Mouse (Mus musculus) hindbrain, embryonic 15.5 days (tissue): ENCODE data around the gene Tvp23a. TPM values are rescaled to one million over a fixed set of nuclear protein-coding genes. Genes with fewer than 3 reads are reported as not detected.

Experiments used
- ATAC-seq: fragments of 200-750 bp; cut with Nextera tagmentation; 2 replicates; pipeline ENCODE4 v1.8.0; 2017; ENCODE audit warnings: low read depth, moderate number of reproducible peaks, moderate TSS enrichment; ENCODE audit not compliant: low FRiP score
- H3K27ac ChIP-seq: fragments of 300-500 bp; sonication (generic); replicated peaks from 2 replicates; pipeline ENCODE4 v1.5.1; 2015; ENCODE audit warnings: mild to moderate bottlenecking, inconsistent platforms
- H3K27me3 ChIP-seq: fragments of 300-500 bp; sonication (generic); 2 replicates; pipeline ENCODE4 v1.6.1; 2015; ENCODE audit warnings: control low read depth, inconsistent platforms
- H3K36me3 ChIP-seq: fragments of 300-500 bp; sonication (generic); 2 replicates; pipeline ENCODE4 v1.6.1; 2015; ENCODE audit warnings: control low read depth, inconsistent platforms
- H3K4me1 ChIP-seq: fragments of 300-500 bp; sonication (generic); replicated peaks from 2 replicates; pipeline ENCODE4 v1.6.1; 2015; ENCODE audit warnings: control low read depth, inconsistent platforms
- H3K4me2 ChIP-seq: fragments of 300-500 bp; sonication (generic); 2 replicates; pipeline ENCODE4 v1.6.1; 2015; ENCODE audit warnings: moderate library complexity, mild to moderate bottlenecking, inconsistent platforms
- H3K4me3 ChIP-seq: fragments of 300-500 bp; sonication (generic); 2 replicates; pipeline ENCODE4 v1.5.1; 2015; ENCODE audit warnings: mild to moderate bottlenecking, inconsistent platforms
- H3K9ac ChIP-seq: fragments of 300-500 bp; sonication (generic); 2 replicates; pipeline ENCODE4 v1.6.1; 2015; ENCODE audit warnings: inconsistent platforms
- H3K9me3 ChIP-seq: fragments of 300-500 bp; sonication (generic); 2 replicates; pipeline ENCODE4 v1.6.1; 2016; ENCODE audit warnings: control low read depth, inconsistent platforms
- WGBS: fragments of 180-500 bp; shearing (Covaris S2); methylation state at CpG from one replicate; pipeline ENCODE4 v1.1.7; 2015; 5-methylcytosine and 5-hydroxymethylcytosine counted together
- polyA plus RNA-seq: library from polyadenylated mRNA; unstranded; fragments of >200 nt; fragmentation: Nextera tagmentation; extraction: Ambion mirVana; gene quantifications from 2 replicates; pipeline ENCODE4 v1.2.1, GENCODE M21; 2015

The Tvp23a gene
- polyA plus RNA-seq, 1 experiment from 2014 or later: 49.7 TPM

DNA sequence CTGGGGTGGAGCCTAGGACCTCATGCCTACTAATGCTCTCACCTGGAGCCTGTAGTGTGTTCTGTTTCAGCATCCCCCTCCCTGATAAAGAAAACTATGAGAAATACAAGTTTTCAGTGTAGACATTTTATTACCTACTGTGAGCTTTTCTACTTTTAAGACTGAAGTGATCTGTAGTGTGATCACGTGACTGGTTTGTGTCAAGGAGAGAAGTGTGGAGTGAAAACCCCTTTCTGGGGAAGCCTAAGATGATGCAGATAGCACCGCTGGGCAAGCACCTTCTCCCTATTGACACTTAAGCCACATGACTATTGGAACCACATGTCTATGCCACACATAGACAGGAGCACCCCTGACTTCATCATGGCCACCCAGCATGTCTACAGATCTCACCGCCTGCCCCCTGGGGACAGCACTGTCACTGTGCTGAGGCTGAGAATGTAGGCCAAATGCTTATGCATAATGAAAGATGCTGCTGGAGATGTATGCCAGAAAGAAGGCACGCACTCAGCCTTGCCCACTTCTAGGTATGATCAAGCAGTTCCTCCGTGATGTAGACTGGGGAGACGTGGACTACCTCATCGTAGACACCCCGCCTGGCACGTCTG, 26.6 kb downstream of the Tvp23a start:
- H3K4me3 ChIP-seq: no peak overlapping the region
- peaks cover 79% of the 10 kb centered on the region for H3K36me3 ChIP-seq
- no peak overlapping the region for H3K9ac ChIP-seq
- H3K4me2 ChIP-seq: no peak overlapping the region
- ATAC-seq: no peak
- H3K27ac ChIP-seq: no peak overlapping the region
- H3K9me3 ChIP-seq: no peaks in the 10 kb centered on the region
- H3K4me1 ChIP-seq: no peaks in the 10 kb centered on the region
- no peaks in the 10 kb centered on the region for H3K27me3 ChIP-seq
- WGBS: 94% methylated on average over 9 of the region's 9 CpGs

DNA sequence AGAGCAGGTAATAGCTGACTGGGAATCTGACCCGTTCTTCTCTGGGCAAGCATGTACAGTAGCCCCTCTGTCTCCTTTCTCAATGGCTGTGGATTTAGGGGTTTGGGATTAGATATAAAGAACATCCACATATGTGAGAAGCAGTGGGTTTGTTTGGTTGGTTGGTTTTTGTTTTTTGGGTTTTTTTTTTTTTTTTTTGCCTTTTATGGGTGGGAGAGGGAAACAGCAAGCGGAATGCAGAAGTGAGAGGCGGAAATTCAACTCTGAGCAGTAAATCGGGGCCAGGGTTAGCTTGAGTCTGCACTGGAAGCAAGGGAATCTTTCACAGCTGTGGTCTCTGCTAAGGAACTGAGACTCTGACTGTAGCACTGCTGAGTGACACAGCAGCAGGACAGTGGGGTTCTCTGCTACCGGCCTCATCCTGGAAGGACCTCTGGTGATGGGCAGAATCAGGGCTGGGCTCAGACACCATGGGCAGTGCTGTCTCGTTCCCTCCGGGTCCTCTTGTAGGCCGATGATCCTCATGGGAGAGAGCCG, 29.4 kb downstream of the Tvp23a start:
- no peak overlapping the region for H3K4me2 ChIP-seq
- ATAC-seq: no peak
- H3K4me1 ChIP-seq: peaks cover 2% of the 10 kb centered on the region
- no peak overlapping the region for H3K9ac ChIP-seq
- no peaks in the 10 kb centered on the region for H3K9me3 ChIP-seq
- WGBS: 95% methylated on average over 9 of the region's 9 CpGs
- H3K36me3 ChIP-seq: peaks cover 67% of the 10 kb centered on the region
- no peaks in the 10 kb centered on the region for H3K27me3 ChIP-seq
- no peak overlapping the region for H3K27ac ChIP-seq
- no peak overlapping the region for H3K4me3 ChIP-seq

DNA sequence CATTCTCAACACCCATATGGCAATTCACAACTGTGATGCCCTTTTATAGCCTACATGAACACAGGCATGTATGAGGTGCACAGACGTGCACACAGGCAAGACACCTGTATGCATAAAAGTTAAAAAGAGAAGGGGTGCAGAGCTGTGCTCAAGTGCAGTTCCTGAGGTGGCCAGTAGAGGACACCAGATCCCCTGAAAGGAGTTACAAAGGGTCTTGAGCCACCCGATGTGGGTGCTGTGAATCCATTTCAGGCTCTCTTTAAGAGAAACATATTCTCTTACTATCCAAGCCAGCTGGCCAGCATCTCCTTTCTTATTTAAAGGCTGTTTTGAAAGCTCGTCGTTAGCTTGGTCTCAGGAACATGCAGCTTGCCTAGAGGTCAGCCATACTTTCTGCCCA, 30.3 kb downstream of the Tvp23a start:
- H3K4me3 ChIP-seq: no peak overlapping the region
- H3K9ac ChIP-seq: no peak overlapping the region
- H3K27me3 ChIP-seq: no peaks in the 10 kb centered on the region
- H3K9me3 ChIP-seq: no peaks in the 10 kb centered on the region
- H3K4me2 ChIP-seq: no peak overlapping the region
- H3K27ac ChIP-seq: no peak overlapping the region
- peaks cover 9% of the 10 kb centered on the region for H3K4me1 ChIP-seq
- no peak for ATAC-seq
- WGBS: 96% methylated on average over 4 of the region's 4 CpGs
- peaks cover 59% of the 10 kb centered on the region for H3K36me3 ChIP-seq

DNA sequence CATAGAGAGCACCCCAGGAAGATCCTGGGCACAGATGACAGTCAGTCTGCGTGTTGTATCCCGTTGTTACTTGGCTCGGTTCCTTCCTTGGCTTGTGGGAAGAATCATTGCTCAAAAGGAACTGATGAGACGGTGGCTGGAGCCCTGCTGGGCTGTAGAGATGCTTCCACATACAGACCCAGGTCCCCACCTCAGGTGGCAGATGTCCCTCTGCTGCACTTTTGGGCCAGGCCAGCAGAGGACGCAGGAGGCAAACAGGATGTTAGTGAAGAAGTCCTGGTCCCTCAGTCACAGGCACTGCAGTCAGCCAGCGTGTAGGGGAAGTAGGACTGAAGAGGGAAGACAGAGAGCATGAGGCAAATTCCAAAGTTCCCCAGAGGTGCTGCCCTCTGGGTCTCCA, 31.2 kb downstream of the Tvp23a start:
- H3K4me3 ChIP-seq: no peak overlapping the region
- H3K9me3 ChIP-seq: no peaks in the 10 kb centered on the region
- no peaks in the 10 kb centered on the region for H3K27me3 ChIP-seq
- peaks cover 13% of the 10 kb centered on the region for H3K4me1 ChIP-seq
- WGBS: 65% methylated on average over 6 of the region's 6 CpGs
- no peak overlapping the region for H3K27ac ChIP-seq
- no peak overlapping the region for H3K9ac ChIP-seq
- no peak for ATAC-seq
- H3K36me3 ChIP-seq: peaks cover 50% of the 10 kb centered on the region
- H3K4me2 ChIP-seq: no peak overlapping the region

DNA sequence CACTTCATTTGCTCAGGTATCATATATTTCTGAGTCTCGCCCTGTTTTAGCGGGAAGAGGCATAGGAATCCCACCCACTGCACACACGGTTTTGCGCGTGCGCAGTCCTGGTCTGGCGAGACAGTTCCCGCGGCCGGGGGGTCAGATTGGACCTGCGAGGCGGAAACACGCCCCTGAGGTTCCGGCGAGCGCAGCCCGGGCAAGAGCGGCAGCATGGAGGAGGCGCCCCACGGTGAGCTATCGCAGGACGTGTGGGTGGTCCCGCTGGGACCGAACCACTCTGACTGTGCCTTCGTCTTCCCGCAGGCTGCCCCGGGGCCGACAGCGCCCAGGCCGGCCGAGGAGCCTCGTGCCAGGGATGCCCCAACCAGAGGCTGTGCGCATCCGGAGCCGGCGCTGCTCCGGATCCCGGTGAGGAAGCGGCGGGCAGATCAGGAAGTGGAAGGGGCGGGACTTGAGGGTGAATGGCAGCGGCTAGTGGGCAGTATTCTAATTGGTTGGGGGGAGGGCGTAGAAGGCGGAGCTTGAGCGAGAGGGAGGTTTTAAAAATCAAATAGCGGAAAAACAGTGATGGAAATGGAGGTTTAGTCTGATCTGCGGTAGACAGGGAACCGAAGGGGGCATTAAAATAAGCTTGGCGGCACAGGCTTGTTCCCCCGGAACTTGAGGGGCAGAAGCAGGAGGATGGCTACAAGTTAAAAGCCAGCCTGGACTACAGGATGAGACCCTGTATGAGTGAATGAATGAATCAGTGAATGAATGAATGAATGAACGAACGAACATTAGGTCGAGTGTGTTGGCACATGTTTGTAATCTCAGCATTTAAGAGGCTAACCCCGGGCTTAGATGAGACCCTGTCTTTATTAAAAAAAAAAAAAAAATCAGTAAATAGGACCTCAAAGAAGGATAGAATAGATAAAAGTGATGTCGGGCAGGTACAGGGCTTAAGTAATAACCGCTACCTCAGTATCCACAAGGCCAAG, 35.1 kb downstream of the Tvp23a start, which contains the start of gene Nubp1:
TSS of gene Nubp1 (plus strand) at position 185 of the 983 bp plus-strand sequence.
- peak; percentile 98 for ATAC-seq
- Histone ChIP-seq H3K4me1 (peaks cover 15% of the 10 kb centered on the region), H3K4me2 (peak within 1 kb of the TSS; percentile 86), H3K9ac (peak within 1 kb of the TSS; percentile 85), H3K9me3 (no peaks in the 10 kb centered on the region), H3K27ac (peak within 1 kb of the TSS; percentile 98), H3K36me3 (peaks cover 23% of the 10 kb centered on the region), H3K4me3 (peak within 1 kb of the TSS; percentile 95), H3K27me3 (no peaks in the 10 kb centered on the region)
- 3% methylated on average over 55 of the region's 56 CpGs for WGBS

DNA sequence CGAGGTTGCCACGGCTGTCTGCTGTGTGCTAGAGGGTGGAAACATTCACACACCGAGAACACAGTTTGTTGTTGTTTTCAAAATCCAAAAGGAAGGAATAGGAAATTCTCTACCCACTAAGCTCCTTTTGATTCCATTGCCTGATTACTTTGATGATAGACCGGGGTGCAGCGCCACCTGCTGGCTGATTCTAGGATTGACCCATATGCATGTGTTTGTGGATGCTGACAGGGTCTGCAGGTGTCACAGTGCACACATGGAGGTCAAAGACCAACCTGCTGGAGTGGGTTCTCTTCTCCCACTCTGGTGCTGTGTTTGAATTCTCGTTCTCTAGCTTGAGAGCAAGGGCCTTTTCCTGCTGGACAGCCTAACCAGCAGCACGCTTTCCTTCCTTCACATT, 48.0 kb downstream of the Tvp23a start:
- ATAC-seq: peak; percentile 34; the same call in 1 of the 2 replicates
- Histone ChIP-seq H3K36me3 (no peaks in the 10 kb centered on the region), H3K9me3 (no peaks in the 10 kb centered on the region), H3K4me2 (no peak overlapping the region), H3K27me3 (0 out of 2 replicates have a peak, but pooled peaks cover 3% of the 10 kb centered on the region), H3K27ac (no peak overlapping the region), H3K4me1 (peaks cover 8% of the 10 kb centered on the region), H3K4me3 (no peak overlapping the region), H3K9ac (no peak overlapping the region)
- WGBS: 33% methylated on average over 7 of the region's 7 CpGs

DNA sequence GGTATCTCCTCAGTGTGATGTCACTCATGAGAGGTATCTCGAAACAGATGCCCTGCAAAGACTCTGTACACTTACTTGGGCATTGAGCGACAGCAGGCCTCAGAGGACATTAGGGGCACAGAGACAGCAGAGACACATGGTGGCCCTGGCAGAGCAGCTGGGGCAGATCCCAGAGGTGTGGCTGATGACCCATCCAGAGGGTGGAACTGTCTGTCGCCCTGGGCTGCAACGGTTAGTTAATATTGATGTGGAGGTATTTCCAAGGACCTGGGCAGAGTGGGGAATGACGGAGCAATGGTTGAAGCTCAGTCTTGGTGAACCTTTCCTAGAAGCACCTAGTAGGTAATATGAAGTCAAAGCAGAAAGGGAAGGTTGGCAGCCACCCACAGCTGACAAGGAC, 48.4 kb downstream of the Tvp23a start:
- WGBS: 71% methylated on average over 5 of the region's 5 CpGs
- no peak overlapping the region for H3K27ac ChIP-seq
- H3K4me1 ChIP-seq: peaks cover 8% of the 10 kb centered on the region
- no peaks in the 10 kb centered on the region for H3K36me3 ChIP-seq
- peak; percentile 23; the same call in 1 of the 2 replicates for ATAC-seq
- H3K4me2 ChIP-seq: no peak overlapping the region
- H3K9ac ChIP-seq: no peak overlapping the region
- no peak overlapping the region for H3K4me3 ChIP-seq
- no peaks in the 10 kb centered on the region for H3K9me3 ChIP-seq
- H3K27me3 ChIP-seq: 0 out of 2 replicates have a peak, but pooled peaks cover 3% of the 10 kb centered on the region

DNA sequence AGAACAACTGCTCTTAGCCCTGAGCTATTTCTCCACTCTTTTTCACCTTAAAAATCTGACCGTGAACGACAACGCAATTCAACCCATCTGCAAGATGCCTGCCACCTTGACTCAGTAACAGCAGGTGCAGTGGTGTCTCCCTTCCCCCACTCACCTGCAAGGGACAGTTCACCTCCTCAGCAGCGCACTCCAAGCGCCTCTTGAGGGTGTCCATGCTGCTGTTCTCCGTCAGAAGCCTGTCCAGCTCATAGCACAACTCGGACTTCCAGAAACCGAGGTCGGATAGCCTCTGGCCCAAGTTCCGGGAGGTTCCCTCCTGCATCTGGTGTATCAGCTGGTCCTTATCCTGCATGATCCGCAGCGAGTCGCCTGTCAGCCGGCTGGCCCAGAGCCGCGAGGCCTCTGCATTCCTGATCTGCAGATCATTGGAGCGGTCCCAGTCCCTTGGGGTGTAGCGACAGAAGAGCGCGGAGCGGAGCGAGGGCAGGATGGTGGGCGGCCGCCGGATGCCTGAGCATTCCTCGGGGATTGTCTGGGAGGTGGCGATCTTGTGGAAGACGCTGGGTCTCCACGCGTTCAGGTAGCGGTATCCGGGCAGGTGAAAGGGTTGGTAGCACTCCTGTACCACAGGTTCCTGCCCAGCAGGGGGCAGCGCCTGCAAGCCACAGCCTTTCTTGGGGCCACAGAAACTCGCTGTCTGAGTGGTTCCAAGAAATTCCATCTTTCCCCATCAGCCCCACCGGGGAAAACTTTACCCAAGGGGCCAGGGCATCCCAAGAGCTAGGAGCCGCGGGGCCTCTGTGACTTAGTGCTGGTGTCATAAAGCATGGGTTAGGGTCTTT, 52.2 kb downstream of the Tvp23a start, which contains the start of gene Tekt5:
TSS of gene Tekt5 (minus strand) at position 792 of the 842 bp plus-strand sequence.
- peak within 1 kb of the TSS; percentile 57 for H3K9ac ChIP-seq

DNA sequence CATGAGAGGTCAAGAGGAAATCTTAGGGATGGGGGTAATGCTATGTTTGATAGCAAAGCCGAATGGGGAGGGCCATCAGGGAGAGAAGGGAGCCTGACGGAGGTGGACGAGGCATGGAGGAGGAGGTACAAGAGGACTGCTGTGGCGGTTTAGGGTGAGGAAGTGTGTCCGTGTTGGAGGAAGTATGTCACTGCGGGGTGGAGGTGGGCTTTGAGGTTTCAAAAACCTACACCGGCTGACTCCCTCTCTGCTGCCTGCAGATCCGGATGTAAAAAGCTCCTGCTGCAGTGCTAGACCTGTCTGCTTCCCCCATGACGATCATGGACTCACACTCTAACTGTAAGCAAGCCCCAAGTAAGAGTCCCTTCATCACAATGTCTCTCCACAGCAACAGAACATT, 54.6 kb downstream of the Tvp23a start:
- 86% methylated on average over 9 of the region's 9 CpGs for WGBS
- H3K9me3 ChIP-seq: no peaks in the 10 kb centered on the region
- H3K4me2 ChIP-seq: no peak overlapping the region
- no peak for ATAC-seq
- H3K9ac ChIP-seq: no peak overlapping the region
- 0 out of 2 replicates have a peak, but pooled peaks cover 3% of the 10 kb centered on the region for H3K27me3 ChIP-seq
- H3K27ac ChIP-seq: no peak overlapping the region
- H3K36me3 ChIP-seq: no peaks in the 10 kb centered on the region
- H3K4me3 ChIP-seq: no peak overlapping the region
- H3K4me1 ChIP-seq: peaks cover 8% of the 10 kb centered on the region

More for the DNA sequence above, 52.2 kb downstream of the Tvp23a start, which contains the start of gene Tekt5:
- H3K4me1 ChIP-seq: peaks cover 8% of the 10 kb centered on the region
- 8% methylated on average over 37 of the region's 37 CpGs for WGBS
- peak within 1 kb of the TSS; percentile 54 for H3K27ac ChIP-seq
- ATAC-seq: peak; percentile 82
- H3K36me3 ChIP-seq: no peaks in the 10 kb centered on the region
- 0 out of 2 replicates have a peak, but pooled peaks cover 3% of the 10 kb centered on the region for H3K27me3 ChIP-seq
- peak within 1 kb of the TSS; percentile 45 for H3K4me3 ChIP-seq
- H3K9me3 ChIP-seq: no peaks in the 10 kb centered on the region
- H3K4me2 ChIP-seq: peak within 1 kb of the TSS; percentile 70

DNA sequence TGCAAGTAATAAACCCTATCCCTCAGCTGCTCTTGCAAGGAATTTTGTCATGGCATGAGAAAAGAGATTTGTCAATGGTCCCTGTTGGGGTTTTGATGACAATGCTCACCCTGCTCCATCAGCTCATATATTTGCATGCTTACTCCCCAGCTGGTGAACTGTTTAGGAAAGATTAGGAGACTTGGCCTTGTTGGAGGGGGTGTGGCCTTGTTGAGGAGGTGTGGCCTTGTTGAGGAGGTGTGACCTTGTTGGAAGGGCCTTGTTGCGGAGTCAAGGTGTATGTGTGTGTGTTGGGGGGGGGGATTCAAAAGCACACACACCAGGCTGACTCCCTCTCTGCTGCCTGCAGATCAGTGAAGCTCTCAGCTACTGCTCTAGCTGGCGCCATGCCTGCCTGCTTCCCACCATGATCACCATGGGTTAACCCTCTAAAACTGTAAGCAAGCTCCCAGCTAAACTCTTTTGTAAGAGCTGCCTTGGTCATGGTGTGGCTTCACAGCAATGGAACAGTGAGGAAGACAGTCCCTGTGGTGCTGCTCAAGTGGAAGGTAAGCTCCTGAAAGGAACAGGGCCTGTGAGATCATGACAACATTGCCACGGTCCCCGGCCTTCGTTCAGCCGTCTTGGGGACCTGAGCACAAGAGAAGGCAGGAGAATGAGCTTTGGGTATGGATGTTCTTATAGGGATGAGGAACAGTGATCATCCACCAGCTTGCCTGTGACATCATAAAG, 58.4 kb downstream of the Tvp23a start:
- no peak overlapping the region for H3K4me3 ChIP-seq
- no peaks in the 10 kb centered on the region for H3K36me3 ChIP-seq
- H3K27ac ChIP-seq: no peak overlapping the region
- WGBS: 89% methylated on average over 6 of the region's 6 CpGs
- no peaks in the 10 kb centered on the region for H3K9me3 ChIP-seq
- no peak overlapping the region for H3K4me2 ChIP-seq
- no peak overlapping the region for H3K9ac ChIP-seq
- no peak for ATAC-seq
- no peaks in the 10 kb centered on the region for H3K27me3 ChIP-seq
- no peaks in the 10 kb centered on the region for H3K4me1 ChIP-seq

DNA sequence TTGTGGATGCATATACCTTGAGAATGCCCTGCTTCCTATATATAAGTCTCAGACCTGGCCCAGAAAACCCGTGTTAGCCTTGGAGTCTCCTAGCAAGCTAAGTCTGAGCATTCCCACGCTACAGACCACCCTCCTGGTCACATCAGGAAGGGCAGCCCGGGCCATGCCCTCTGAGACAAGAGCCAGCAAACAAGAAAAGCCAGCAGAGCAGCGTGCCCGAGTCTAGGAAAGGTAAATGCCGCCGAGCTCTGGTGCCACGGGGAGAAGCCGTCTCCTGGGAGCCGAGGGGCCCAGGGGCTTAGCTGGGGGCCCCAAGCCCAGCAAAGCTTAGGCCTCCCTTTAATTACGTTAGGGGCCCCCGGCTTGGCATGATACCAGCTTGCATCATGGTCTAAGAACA, 61.9 kb downstream of the Tvp23a start:
- no peak for ATAC-seq
- Histone ChIP-seq H3K4me3 (no peak overlapping the region), H3K27me3 (no peaks in the 10 kb centered on the region), H3K9ac (no peak overlapping the region), H3K4me2 (no peak overlapping the region), H3K4me1 (no peaks in the 10 kb centered on the region), H3K27ac (no peak overlapping the region), H3K9me3 (no peaks in the 10 kb centered on the region), H3K36me3 (no peaks in the 10 kb centered on the region)
- WGBS: 80% methylated on average over 12 of the region's 12 CpGs
